Mouse (Mus musculus) leukemia stem cell, adult 10-12 weeks (primary cell): Measurements from ENCODE around the gene Cks2. TPM values are rescaled to one million over a fixed set of nuclear protein-coding genes. Genes with fewer than 3 reads are reported as not detected.

ENCODE experiments used
- polyA plus RNA-seq: library from polyadenylated mRNA; stranded (reverse); fragments of >175 nt; gene quantifications from 2 replicates; pipeline ENCODE4 v1.2.3, GENCODE M21; 2012; ENCODE audit warnings: low replicate concordance

Cks2 gene
- 17.9 and 165 TPM in 2 replicates for polyA plus RNA-seq

GRCm38 (mm10) chr13:51644829-51645789 lies at the start of gene Cks2:
Gene Cks2 (plus strand): TSS chr13:51645232.

DNA sequence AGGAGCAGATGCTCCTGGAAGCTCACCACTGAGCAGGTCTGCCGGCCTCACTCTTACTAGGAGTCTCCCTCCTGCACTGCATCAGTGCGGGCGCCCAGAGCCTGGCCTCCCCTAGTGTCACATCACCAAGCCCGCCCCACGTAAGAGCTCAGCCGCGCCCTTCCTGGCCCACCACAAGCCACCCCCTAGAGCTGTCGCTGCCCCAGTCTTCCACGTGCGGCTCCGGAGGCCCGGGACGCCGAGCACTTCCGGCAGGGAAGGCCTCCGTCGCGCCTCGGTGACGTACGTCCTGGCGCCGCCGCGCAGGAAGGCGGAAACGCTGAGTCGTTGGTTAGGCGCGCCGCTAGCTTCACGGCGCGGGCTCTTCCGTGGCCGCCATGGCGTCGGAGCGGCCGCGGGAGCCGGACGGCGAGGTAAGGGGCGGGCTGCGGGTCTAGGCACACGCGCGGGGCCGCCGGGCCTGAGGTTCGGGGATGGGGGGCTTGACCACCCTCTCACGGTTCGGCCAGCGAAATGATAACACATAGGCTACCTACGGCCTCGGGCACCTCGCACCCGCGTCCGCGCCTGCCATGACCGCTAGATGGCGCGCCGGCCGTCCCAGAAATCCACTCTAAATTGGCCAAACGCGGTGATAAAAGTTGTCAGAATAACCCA lies 6.5 kb downstream of the Cks2 start, which contains the start of gene Secisbp2:
Secisbp2 (plus strand) TSS at position 290 of the 657 bp plus-strand sequence.

Other genes starting within 250 kb of the Cks2 start
- gene S1pr3, start 236.6 kb upstream of the Cks2 start, polyA plus RNA-seq, result 0.80 and 1.5 TPM in 2 replicates
- gene Shc3, start 75.8 kb upstream of the Cks2 start, polyA plus RNA-seq, result not detected in 2 replicates
- gene Secisbp2, start 6.5 kb downstream of the Cks2 start, polyA plus RNA-seq, result 15.1 and 21.2 TPM in 2 replicates
- 51.6 and 64.8 TPM in 2 replicates for gene Sema4d, start 148.5 kb downstream of the Cks2 start, polyA plus RNA-seq
- 9.9 and 37.5 TPM in 2 replicates for gene Gadd45g, start 201.4 kb downstream of the Cks2 start, polyA plus RNA-seq